Mouse (Mus musculus) kidney, adult 9 months (tissue): ENCODE data around the gene Nat8f1.

Source experiments
- DNase-seq: peaks from one replicate; pipeline ENCODE4 v3.0.0; 2022

Gene Nat8f1

DNA sequence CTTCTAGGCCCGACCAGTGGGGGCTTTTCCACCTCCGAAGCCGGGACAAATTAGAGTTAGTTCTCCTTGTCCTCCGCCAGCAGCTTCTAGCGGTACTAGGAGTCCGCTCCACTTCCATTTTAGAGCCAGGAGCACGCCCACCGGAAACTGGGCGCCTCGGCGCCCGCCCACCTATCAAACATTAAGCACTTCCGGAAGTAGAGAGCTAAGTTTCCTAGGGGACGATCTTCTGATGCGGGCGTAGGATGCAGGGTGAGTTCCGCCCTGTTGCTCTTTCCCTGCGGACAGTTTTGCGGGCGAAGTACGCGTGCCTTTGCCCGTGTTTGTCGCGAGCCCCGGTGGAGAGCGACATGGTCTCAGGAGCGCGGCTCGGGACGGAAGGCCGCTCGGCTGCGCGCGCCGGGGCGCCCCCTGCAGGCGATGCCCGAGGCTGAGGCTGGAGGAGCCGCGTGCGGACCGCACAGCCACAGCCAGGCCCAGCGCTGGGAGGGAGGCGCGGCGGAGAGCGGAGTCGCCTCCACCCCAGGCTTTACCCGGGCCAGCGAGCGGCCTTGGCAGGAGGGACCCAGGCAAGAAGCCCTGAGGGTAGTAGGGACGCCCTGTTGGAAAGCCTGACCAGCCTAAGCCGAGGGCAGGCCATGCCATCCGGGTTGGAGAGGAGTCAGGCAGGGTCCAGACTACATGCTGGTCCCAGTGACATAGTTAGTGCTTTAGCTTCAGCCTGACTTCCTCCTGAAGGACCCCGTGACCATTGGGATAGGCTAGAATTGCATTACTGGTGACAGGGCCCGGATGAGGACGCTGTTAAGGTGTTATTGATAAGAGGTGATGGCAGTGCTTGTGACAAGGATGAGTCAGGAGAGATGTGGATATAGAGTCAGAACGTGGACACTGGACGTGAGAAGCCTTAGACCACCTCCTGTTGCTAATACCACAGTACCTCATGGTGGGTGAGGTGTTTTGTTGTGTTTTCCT is at the start of gene Nat8f1:
TSS of gene Nat8f1 (minus strand) at position 149 of the 975 bp plus-strand sequence.
- DNase-seq: peak; percentile 96

- DNase-seq: peak; percentile 93
These were observed 45.9 kb upstream of the Nat8f1 start, which contains the start of gene Dusp11 for GRCm38 (mm10) chr6:85961101-85962091. Dusp11 (minus strand) TSS chr6:85961667.

DNA sequence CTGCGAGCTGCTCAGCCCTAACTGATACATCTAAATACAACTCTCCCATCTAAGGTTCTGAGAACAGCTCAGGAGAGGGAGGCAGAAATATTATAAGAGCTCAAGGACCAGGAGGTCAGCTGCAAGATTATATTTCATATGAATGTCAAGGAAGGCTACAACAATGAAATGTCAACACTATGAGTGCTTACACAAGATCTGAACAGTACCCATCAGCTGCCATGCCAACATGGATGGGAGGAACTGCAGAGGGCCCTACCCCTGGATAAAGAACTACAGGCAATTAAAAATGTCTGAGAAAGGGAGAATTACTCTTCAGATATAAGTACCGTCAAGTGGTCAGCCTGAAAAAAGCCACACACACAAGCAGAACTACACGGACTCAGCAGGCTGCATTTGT is 42.1 kb upstream of the Nat8f1 start:
- DNase-seq: no peak

DNA sequence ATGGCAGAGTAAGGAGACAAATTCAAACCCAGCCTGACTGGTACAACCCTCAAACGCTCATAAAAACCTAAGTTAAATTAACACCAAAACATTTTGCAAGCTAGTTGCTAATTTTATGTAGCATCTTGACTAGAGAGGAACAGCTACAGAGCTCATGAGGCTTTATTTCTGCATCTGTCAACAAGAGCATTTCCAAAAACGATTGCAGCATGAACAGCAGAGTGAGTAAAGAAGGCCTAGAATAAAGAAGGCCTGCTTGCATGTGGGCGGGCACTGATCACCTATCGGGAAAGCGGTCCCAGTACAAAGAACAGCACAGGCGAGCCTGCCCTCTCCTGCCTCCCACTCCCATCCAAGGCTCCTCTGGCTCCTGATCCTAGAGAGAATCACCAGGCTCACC is 33.1 kb upstream of the Nat8f1 start:
- DNase-seq: no peak

DNA sequence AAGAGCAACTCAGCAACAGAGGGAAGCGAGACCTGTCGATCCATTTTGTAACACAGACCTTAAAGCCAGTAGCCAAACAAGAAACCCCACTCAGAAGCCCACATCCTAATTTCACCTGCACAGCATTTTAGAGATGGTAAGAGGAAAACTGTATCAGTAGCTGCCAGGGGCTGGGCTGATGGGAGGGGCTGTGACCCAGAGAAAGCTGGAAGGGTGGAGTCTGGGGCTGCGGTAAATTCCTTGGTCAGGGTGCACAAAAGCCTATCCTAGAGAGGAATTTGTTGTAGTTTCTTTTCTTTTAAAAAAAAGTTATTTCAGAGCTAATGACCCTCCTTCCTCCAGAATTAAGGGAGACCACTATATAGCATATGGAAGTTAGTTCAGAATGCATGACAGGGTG is 27.0 kb upstream of the Nat8f1 start:
- DNase-seq: no peak

DNA sequence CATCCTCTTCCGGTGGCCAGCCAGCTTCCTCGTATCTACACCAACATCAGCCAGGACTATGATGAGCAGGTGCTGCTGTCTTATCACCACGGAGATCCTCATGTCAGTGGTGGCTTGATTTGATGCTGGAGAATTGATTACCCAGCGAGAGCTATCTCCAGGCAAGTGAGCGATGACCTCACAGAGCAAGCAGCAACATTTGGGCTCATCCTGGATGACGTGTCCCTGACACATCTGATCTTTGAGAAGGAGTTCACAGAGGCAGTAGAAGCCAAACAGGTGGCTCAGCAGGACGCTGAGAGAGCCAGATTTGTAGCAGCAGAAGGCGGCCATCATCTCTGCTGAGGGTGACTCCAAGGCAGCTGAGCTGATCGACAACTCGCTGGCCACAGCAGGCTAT is 23.2 kb upstream of the Nat8f1 start:
- no peak for DNase-seq

- peak; percentile 95 for DNase-seq
These were observed 21.3 kb upstream of the Nat8f1 start for GRCm38 (mm10) chr6:85936508-85937465.

- DNase-seq: no peak
These were observed 20.2 kb upstream of the Nat8f1 start for GRCm38 (mm10) chr6:85935646-85936045.

- peak; percentile 95 for DNase-seq
These were observed 18.6 kb upstream of the Nat8f1 start for GRCm38 (mm10) chr6:85934047-85934446.

- peak; percentile 90 for DNase-seq
These were observed 13.8 kb upstream of the Nat8f1 start for GRCm38 (mm10) chr6:85929312-85929711.

- peak; percentile 91 for DNase-seq
These were observed 12.3 kb upstream of the Nat8f1 start for GRCm38 (mm10) chr6:85927476-85928464.

DNA sequence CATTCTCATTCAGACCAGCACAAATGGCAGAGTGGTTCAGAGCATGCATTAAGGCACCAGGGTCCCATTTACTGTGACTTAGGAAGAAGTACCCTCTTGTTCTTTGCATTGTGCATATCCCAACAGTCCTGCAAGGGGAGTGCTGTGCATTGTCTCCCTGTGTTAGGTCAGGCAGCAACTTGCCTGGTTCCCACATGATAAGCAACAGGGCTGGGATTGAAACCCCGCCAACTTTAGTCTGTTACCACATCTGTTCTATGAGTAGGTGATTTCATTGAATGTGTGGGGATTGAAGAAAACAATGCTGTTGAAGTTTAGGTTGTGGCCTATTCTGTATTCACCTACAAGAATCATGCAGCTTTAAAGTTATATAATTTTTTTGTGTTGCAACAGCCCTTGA is 11.2 kb upstream of the Nat8f1 start:
- DNase-seq: peak; percentile 31

DNA sequence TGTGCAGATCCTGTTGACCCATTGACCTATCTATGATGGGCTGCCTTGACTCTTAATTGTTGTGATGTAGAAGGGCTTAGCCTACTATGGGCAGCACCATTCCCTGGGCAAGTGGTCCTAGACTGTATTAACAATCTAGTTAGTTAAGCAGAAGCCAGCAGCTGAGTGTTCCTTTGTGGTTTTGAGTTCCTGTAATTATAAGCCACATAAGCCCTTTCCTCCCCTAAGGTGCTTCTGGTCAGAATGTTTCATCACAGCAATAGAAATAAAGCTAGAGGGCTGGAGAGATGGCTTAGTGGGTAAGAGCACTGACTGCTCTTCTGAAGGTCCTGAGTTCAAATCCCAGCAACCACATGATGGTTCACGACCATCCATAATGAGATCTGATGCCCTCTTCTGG is 8.2 kb upstream of the Nat8f1 start:
- no peak for DNase-seq

- peak; percentile 85 for DNase-seq
These were observed 3.9 kb upstream of the Nat8f1 start for GRCm38 (mm10) chr6:85919401-85919800.

- DNase-seq: peak; percentile 18
These were observed 2.9 kb upstream of the Nat8f1 start for GRCm38 (mm10) chr6:85918341-85918740.

- DNase-seq: peak; percentile 81
These were observed 1.1 kb upstream of the Nat8f1 start for GRCm38 (mm10) chr6:85916596-85916995.

- DNase-seq: no peak
These were observed 347 bp downstream of the Nat8f1 start for GRCm38 (mm10) chr6:85915141-85915538.

DNA sequence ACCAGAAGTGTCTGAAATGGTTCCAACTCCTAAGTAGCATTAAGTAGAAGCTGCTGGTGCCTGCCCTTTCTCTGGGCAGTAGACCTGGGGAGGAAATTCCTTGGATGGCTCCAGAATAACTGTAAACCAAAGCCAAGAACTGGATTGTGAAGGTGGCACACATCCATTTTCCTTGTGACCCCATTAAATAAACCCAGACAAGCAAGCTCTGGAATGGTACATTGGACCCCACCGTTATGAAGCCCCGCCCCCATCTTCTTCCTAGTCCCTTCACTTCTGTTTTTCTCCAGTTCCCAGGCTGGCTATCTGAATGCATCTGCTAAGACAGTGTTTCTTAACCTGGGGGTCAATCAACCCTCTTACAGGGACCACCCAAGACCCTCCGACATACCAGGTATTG is 3.9 kb downstream of the Nat8f1 start, which contains the start of gene Tprkb:
TSS of gene Tprkb (plus strand) at position 279 of the 400 bp plus-strand sequence.
- peak; percentile 66 for DNase-seq

DNA sequence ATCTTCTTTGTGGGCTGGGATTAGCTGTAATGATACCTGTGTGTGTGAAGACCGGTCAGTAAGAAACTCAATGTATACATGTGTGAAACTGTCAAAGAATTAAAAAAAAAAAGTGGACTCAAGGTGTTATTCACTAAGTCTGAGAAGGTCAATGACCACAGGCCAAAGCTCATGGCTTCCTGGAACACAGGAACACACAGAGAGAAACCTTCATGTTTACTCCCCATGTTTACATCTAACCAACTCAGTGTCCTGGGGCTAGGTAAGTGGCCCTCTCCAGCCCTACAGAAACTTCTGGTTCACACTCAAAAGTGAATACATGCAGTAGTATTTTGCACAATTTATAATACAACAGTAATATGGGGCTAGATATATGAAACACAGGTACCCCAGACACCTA is 5.8 kb downstream of the Nat8f1 start:
- peak; percentile 40 for DNase-seq

DNA sequence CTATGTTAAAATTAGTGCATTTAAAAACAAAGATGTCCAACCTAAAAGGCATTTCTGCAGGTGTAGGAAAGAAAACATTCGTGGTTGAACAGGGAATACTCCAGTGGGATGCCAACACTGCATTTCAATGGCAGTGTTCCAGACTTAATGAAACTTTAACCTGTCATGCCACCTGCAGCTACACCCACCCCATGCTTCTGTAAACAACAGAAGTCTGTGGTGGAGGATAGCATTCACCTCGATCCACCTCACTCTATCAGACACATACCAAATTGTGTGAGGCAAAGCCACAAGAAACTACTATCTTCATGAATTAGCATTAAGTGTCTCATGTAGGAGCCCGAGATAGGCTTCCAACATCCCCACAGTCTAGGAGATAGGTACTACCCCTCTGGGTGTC is 7.1 kb downstream of the Nat8f1 start:
- DNase-seq: peak; percentile 79
